Mouse (Mus musculus) gastrocnemius, adult 18-20 months (tissue): ENCODE measurements around the gene 1700001C02Rik. TPM values are rescaled to one million over a fixed set of nuclear protein-coding genes. Genes with fewer than 3 reads are reported as not detected.

Experiments used
- DNase-seq: peaks from one replicate; pipeline ENCODE4 v3.0.0; 2021; ENCODE audit warnings: low spot score
- total RNA-seq, 2 experiments: library from RNA; stranded (reverse); gene quantifications; 2 replicates each; pipeline ENCODE4 v1.2.3; 2021

Gene 1700001C02Rik
- total RNA-seq, 2 experiments from 2014 or later, result not detected

GRCm38 (mm10) chr5:30494606-30495005 is 28.8 kb downstream of the 1700001C02Rik start:
- DNase-seq, result no peak

- DNase-seq, result no peak
Measured at GRCm38 (mm10) chr5:30495288-30495687, 29.4 kb downstream of the 1700001C02Rik start.

GRCm38 (mm10) chr5:30496821-30497220 is 31.0 kb downstream of the 1700001C02Rik start:
- DNase-seq, result no peak

- DNase-seq, result no peak
Measured at GRCm38 (mm10) chr5:30497299-30497698, 31.5 kb downstream of the 1700001C02Rik start.

- no peak for DNase-seq
Measured at GRCm38 (mm10) chr5:30513111-30513510, 47.3 kb downstream of the 1700001C02Rik start.

GRCm38 (mm10) chr5:30516376-30516775 is 50.5 kb downstream of the 1700001C02Rik start:
- DNase-seq, result peak; percentile 30

- no peak for DNase-seq
Measured at GRCm38 (mm10) chr5:30518108-30518507, 52.3 kb downstream of the 1700001C02Rik start.

GRCm38 (mm10) chr5:30518547-30518946 is 52.7 kb downstream of the 1700001C02Rik start:
- DNase-seq, result no peak

- DNase-seq, result no peak
Measured at GRCm38 (mm10) chr5:30519494-30519893, 53.6 kb downstream of the 1700001C02Rik start.

GRCm38 (mm10) chr5:30520214-30520732 is 54.4 kb downstream of the 1700001C02Rik start:
- no peak for DNase-seq

- no peak for DNase-seq
Measured at GRCm38 (mm10) chr5:30522406-30522805, 56.6 kb downstream of the 1700001C02Rik start.

GRCm38 (mm10) chr5:30523131-30523530 is 57.3 kb downstream of the 1700001C02Rik start:
- DNase-seq, result no peak

- no peak for DNase-seq
Measured at GRCm38 (mm10) chr5:30524213-30524612, 58.4 kb downstream of the 1700001C02Rik start.

GRCm38 (mm10) chr5:30525920-30526836 is 60.3 kb downstream of the 1700001C02Rik start:
- DNase-seq, result no peak

- DNase-seq, result no peak
Measured at GRCm38 (mm10) chr5:30527129-30527528, 61.3 kb downstream of the 1700001C02Rik start.

GRCm38 (mm10) chr5:30528906-30529305 is 63.1 kb downstream of the 1700001C02Rik start:
- DNase-seq, result no peak

Other genes starting within 250 kb of the 1700001C02Rik start
- gene Selenoi, start 233.5 kb upstream of the 1700001C02Rik start, total RNA-seq, result 1 to 10 TPM; 8.3 to 9.1 TPM
- not detected for gene Drc1, start 184.7 kb upstream of the 1700001C02Rik start, total RNA-seq
- gene Otof, start 4.1 kb upstream of the 1700001C02Rik start, total RNA-seq, result under 1 TPM; 0.07 to 0.19 TPM
- gene Cib4, start 79.8 kb downstream of the 1700001C02Rik start, total RNA-seq, result not detected
- under 1 TPM; 0.18 to 0.59 TPM for gene Kcnk3, start 122.1 kb downstream of the 1700001C02Rik start, total RNA-seq
- 10 to 100 TPM; 11.3 to 11.9 TPM for gene Slc35f6, start 181.9 kb downstream of the 1700001C02Rik start, total RNA-seq
- gene Cenpa, start 200.7 kb downstream of the 1700001C02Rik start, total RNA-seq, result 1 to 10 TPM in 1 of 2 experiments, under 1 TPM in 1; 0.96 to 2.5 TPM
- 1 to 10 TPM in 1 of 2 experiments, under 1 TPM in 1; 0.62 to 1.3 TPM for gene Dpysl5, start 245.5 kb downstream of the 1700001C02Rik start, total RNA-seq